Mouse (Mus musculus): ENCODE results near the gene Dctd.

The Dctd gene

GRCm38 (mm10) chr8:48098792-48099191 is at the start of gene Dctd:
Gene Dctd, plus strand, starts transcription at chr8:48099092.
- DNase-seq (ENCODE audit: low spot score): no peak

GRCm38 (mm10) chr8:48053611-48054010 is 45.3 kb upstream of the Dctd start:
- DNase-seq (ENCODE audit: low spot score): no peak

- no peak for DNase-seq (ENCODE audit: low spot score)
Measured at GRCm38 (mm10) chr8:48063526-48064072, 35.3 kb upstream of the Dctd start.

- no peak for DNase-seq (ENCODE audit: low spot score)
Measured at GRCm38 (mm10) chr8:48074149-48074548, 24.7 kb upstream of the Dctd start.

- no peak for DNase-seq (ENCODE audit: low spot score)
Measured at GRCm38 (mm10) chr8:48082343-48082742, 16.5 kb upstream of the Dctd start.

GRCm38 (mm10) chr8:48090661-48091060 is 8.2 kb upstream of the Dctd start:
- no peak for DNase-seq (ENCODE audit: low spot score)

GRCm38 (mm10) chr8:48095378-48095777 is 3.5 kb upstream of the Dctd start:
- no peak for DNase-seq (ENCODE audit: low spot score)

- peak; percentile 88 for DNase-seq (ENCODE audit: low spot score)
Measured at GRCm38 (mm10) chr8:48097131-48097794, 1.6 kb upstream of the Dctd start.

GRCm38 (mm10) chr8:48098081-48098639 is 732 bp upstream of the Dctd start:
- no peak for DNase-seq (ENCODE audit: low spot score)

- no peak for DNase-seq (ENCODE audit: low spot score)
Measured at GRCm38 (mm10) chr8:48100100-48100787, 1.4 kb downstream of the Dctd start.

- no peak for DNase-seq (ENCODE audit: low spot score)
Measured at GRCm38 (mm10) chr8:48109373-48109855, 10.5 kb downstream of the Dctd start.

- DNase-seq (ENCODE audit: low spot score): peak; percentile 88
Measured at GRCm38 (mm10) chr8:48109856-48110780, 11.2 kb downstream of the Dctd start.

GRCm38 (mm10) chr8:48114591-48114990 is 15.7 kb downstream of the Dctd start:
- DNase-seq (ENCODE audit: low spot score): no peak

- DNase-seq (ENCODE audit: low spot score): no peak
Measured at GRCm38 (mm10) chr8:48122991-48123390, 24.1 kb downstream of the Dctd start.

- DNase-seq (ENCODE audit: low spot score): no peak
Measured at GRCm38 (mm10) chr8:48124857-48125256, 26.0 kb downstream of the Dctd start.

- DNase-seq (ENCODE audit: low spot score): no peak
Measured at GRCm38 (mm10) chr8:48126954-48127353, 28.1 kb downstream of the Dctd start.

GRCm38 (mm10) chr8:48130266-48130665 is 31.4 kb downstream of the Dctd start:
- DNase-seq (ENCODE audit: low spot score): no peak

GRCm38 (mm10) chr8:48133321-48133720 is 34.4 kb downstream of the Dctd start:
- DNase-seq (ENCODE audit: low spot score): no peak

GRCm38 (mm10) chr8:48136804-48137650 is 38.1 kb downstream of the Dctd start:
- no peak for DNase-seq (ENCODE audit: low spot score)

GRCm38 (mm10) chr8:48137651-48137937 is 38.7 kb downstream of the Dctd start:
- no peak for DNase-seq (ENCODE audit: low spot score)

GRCm38 (mm10) chr8:48141023-48141422 is 42.1 kb downstream of the Dctd start:
- no peak for DNase-seq (ENCODE audit: low spot score)
